Mouse (Mus musculus) midbrain, embryonic 15.5 days (tissue): Measurements from ENCODE around the gene Dusp12. TPM values are rescaled to one million over a fixed set of nuclear protein-coding genes. Genes with fewer than 3 reads are reported as not detected.

Experiments used
- ATAC-seq: fragments of 200-750 bp; cut with Nextera tagmentation; replicated peaks from 2 replicates; pipeline ENCODE4 v1.8.0; 2017; ENCODE audit warnings: moderate TSS enrichment
- H3K27ac ChIP-seq: fragments of 300-500 bp; sonication (generic); 2 replicates; pipeline ENCODE4 v1.5.1; 2015; ENCODE audit warnings: mild to moderate bottlenecking, inconsistent platforms
- H3K27me3 ChIP-seq: fragments of 300-500 bp; sonication (generic); replicated peaks from 2 replicates; pipeline ENCODE4 v1.6.1; 2015; ENCODE audit warnings: inconsistent platforms
- H3K36me3 ChIP-seq: fragments of 300-500 bp; sonication (generic); replicated peaks from 2 replicates; pipeline ENCODE4 v1.6.1; 2015; ENCODE audit warnings: inconsistent platforms
- H3K4me1 ChIP-seq: fragments of 300-500 bp; sonication (generic); 2 replicates; pipeline ENCODE4 v1.6.1; 2015; ENCODE audit warnings: inconsistent platforms
- H3K4me2 ChIP-seq: fragments of 300-500 bp; sonication (generic); 2 replicates; pipeline ENCODE4 v1.6.1; 2015; ENCODE audit warnings: inconsistent platforms, mild to moderate bottlenecking, moderate library complexity
- H3K4me3 ChIP-seq: fragments of 300-500 bp; sonication (generic); 2 replicates; pipeline ENCODE4 v1.5.1; 2015; ENCODE audit warnings: mild to moderate bottlenecking, inconsistent platforms
- H3K9ac ChIP-seq: fragments of 300-500 bp; sonication (generic); 2 replicates; pipeline ENCODE4 v1.6.1; 2015; ENCODE audit warnings: mild to moderate bottlenecking, inconsistent platforms
- H3K9me3 ChIP-seq: fragments of 300-500 bp; sonication (generic); 2 replicates; pipeline ENCODE4 v1.6.1; 2016; ENCODE audit warnings: inconsistent platforms
- WGBS: fragments of 180-500 bp; shearing (Covaris S2); methylation state at CpG from one replicate; pipeline ENCODE4 v1.1.7; 2015; ENCODE audit warnings: mixed read lengths; 5-methylcytosine and 5-hydroxymethylcytosine counted together
- polyA plus RNA-seq: library from polyadenylated mRNA; unstranded; fragments of >200 nt; fragmentation: Nextera tagmentation; extraction: Ambion mirVana; gene quantifications from 2 replicates; pipeline ENCODE4 v1.2.1, GENCODE M21; 2015

Gene Dusp12
- polyA plus RNA-seq, 1 experiment from 2014 or later = 54.0 TPM

DNA sequence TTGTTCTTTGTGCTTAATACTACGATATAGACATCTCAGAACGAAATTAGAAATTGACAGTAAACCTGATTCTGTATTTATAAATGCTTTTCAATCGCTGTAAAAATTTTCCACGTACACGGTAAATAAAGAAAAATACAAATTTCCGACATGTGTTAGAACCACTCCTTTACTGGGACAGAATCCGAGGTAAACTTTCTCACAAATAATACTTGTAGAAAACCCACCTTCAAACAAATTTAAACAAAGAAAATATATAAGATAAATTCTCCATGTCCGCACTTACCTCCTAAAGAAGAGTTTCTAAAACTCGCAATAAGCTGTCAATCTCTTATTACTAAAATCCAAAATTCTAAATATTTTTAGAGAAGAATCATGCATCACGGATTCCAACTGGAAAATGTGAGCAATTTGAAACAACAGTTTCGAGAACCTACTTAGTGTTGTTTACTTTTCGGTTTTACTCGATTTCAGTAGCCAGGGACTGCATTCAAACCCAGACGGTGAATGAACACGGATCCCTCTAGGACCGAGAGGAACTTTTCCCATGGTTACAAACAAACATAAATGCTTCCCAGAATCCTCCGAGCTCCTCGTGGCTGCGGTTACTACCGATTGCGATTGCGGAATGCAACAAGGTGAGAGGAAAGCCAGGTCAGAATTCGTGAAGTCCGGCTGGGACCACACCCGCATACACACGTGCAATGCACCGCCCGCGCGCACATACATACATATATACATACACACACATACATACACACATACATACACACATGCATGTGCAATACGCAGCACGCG, 17.0 kb downstream of the Dusp12 start:
- Histone ChIP-seq H3K36me3 (peaks cover 5% of the 10 kb centered on the region), H3K9me3 (no peaks in the 10 kb centered on the region), H3K27ac (peak overlapping the region; percentile 69; the same call in 1 of the 2 replicates), H3K4me1 (peaks cover 14% of the 10 kb centered on the region), H3K4me2 (peak overlapping the region; percentile 68), H3K9ac (peak overlapping the region; percentile 77), H3K27me3 (no peaks in the 10 kb centered on the region), H3K4me3 (peak overlapping the region; percentile 72)
- under 1% methylated on average over 33 of the region's 33 CpGs for WGBS
- ATAC-seq = peak; percentile 93

GRCm38 (mm10) chr1:170867691-170868105, 17.6 kb downstream of the Dusp12 start, which contains the start of gene Atf6:
Gene Atf6 (minus strand): TSS chr1:170867771.
- Histone ChIP-seq H3K4me1 (peaks cover 14% of the 10 kb centered on the region), H3K9ac (peak within 1 kb of the TSS; percentile 77), H3K27ac (peak within 1 kb of the TSS; percentile 86), H3K9me3 (no peaks in the 10 kb centered on the region), H3K36me3 (peaks cover 5% of the 10 kb centered on the region), H3K4me2 (peak within 1 kb of the TSS; percentile 68), H3K4me3 (peak within 1 kb of the TSS; percentile 72), H3K27me3 (no peaks in the 10 kb centered on the region)
- ATAC-seq = peak; percentile 84
- under 1% methylated on average over 25 of the region's 25 CpGs for WGBS

DNA sequence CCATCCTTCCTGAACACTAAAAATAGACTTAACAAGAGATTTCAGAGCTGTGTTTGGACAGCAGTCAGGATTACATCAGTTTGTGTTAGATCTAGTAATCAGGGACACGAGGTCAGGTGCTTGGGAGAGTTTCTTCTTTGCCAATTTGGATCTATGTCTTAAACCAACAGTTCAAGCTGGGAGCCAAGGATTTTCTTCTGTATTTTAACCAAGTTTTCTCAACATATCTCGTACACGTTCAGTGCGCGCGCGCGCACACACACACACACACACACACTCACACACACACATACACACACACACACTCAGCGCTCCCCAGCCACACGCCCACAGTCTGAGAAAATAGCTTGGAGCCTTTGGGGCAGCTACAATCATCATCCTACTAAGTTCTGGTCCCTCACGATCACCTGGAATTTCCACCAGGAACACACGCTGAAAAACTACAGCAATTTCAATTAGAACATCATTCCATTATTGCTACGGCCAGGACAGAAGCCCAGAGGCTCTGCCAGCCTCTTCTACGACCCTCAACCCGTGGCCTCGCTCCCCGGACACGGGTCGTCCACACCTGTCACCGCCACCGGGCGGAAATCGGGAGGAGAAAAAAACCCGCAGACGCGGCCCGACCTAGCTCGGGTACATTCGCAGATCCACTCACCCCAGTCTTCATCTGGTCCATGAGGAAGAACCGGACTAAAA, 18.2 kb downstream of the Dusp12 start:
- Histone ChIP-seq H3K27ac (peak overlapping the region; percentile 86), H3K9me3 (no peaks in the 10 kb centered on the region), H3K9ac (peak overlapping the region; percentile 77), H3K36me3 (peaks cover 5% of the 10 kb centered on the region), H3K4me3 (peak overlapping the region; percentile 72), H3K4me1 (peaks cover 14% of the 10 kb centered on the region), H3K27me3 (no peaks in the 10 kb centered on the region), H3K4me2 (peak overlapping the region; percentile 68)
- peak; percentile 53 for ATAC-seq
- 2% methylated on average over 30 of the region's 30 CpGs for WGBS

DNA sequence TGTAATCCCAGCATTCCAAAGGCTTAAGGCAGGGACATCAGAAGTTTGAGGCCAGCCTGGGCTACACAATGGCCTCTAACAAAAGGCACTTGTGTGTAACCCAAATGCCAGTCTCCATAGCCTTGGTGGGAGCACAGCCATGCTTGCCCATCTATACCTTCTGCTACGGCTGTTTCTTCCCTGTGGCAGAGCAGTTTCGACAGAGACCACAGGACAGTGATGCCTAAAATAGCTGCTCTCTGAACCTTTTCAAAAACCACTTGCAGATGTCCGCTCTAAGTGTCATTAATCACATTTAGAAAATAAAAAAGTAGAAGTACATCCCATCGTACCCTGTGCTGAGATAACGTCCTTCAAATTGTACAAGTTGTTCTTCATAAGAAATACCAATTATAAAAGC, 19.9 kb downstream of the Dusp12 start:
- 90% methylated on average over 5 of the region's 5 CpGs for WGBS
- peaks cover 14% of the 10 kb centered on the region for H3K4me1 ChIP-seq
- H3K4me2 ChIP-seq = no peak overlapping the region
- H3K27me3 ChIP-seq = no peaks in the 10 kb centered on the region
- H3K9ac ChIP-seq = no peak overlapping the region
- no peak for ATAC-seq
- no peak overlapping the region for H3K27ac ChIP-seq
- H3K36me3 ChIP-seq = no peaks in the 10 kb centered on the region
- H3K9me3 ChIP-seq = no peaks in the 10 kb centered on the region
- no peak overlapping the region for H3K4me3 ChIP-seq

DNA sequence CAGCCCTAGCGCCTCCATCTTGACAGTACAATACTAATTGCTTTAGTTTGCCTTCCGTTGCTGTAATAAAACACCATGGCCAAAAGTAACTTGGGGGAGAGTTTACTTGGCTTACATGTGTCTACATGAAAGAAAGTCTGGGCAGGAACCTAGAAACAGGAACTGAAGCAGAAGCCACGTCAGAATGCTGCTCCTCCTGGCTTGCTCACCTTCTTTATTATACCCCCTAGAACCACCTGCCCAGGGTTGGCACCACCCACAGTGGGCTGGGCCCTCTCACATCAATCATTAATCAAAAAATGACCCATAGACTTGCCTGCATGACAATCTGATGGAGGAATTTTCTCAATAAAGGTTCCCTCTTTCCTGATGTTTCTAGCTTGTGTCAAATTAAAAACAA, 20.6 kb downstream of the Dusp12 start:
- Histone ChIP-seq H3K4me1 (peaks cover 14% of the 10 kb centered on the region), H3K9ac (no peak overlapping the region), H3K4me3 (no peak overlapping the region), H3K9me3 (no peaks in the 10 kb centered on the region), H3K27me3 (no peaks in the 10 kb centered on the region), H3K4me2 (no peak overlapping the region), H3K36me3 (no peaks in the 10 kb centered on the region), H3K27ac (no peak overlapping the region)
- ATAC-seq = no peak
- WGBS = 91% methylated on average over 3 of the region's 3 CpGs

- Histone ChIP-seq H3K27ac (no peak overlapping the region), H3K4me2 (no peak overlapping the region), H3K9me3 (no peaks in the 10 kb centered on the region), H3K9ac (no peak overlapping the region), H3K27me3 (no peaks in the 10 kb centered on the region), H3K36me3 (no peaks in the 10 kb centered on the region), H3K4me3 (no peak overlapping the region), H3K4me1 (peaks cover 14% of the 10 kb centered on the region)
- ATAC-seq = no peak
Measured at GRCm38 (mm10) chr1:170864234-170864633, 21.1 kb downstream of the Dusp12 start.

DNA sequence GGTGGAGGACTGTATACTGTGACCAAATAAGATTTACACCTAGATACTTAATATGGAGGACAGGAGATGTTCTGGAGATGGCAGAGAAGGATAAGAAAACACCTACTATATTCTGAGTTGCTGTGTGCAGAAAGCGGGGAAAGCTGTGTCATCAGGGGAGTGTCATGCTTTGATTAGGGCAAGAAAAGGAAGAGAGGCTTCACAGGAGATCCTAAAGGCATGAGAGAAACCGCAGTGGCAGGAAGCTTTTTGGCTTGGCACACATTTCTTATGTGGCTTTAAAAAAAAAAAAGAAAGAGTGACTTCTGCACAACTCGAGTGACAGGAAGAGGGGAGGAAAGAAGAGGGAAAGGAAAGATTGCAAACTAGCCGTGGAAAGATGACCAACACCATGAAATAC, 22.3 kb downstream of the Dusp12 start:
- Histone ChIP-seq H3K4me2 (no peak overlapping the region), H3K4me1 (peaks cover 14% of the 10 kb centered on the region), H3K27me3 (no peaks in the 10 kb centered on the region), H3K36me3 (no peaks in the 10 kb centered on the region), H3K9me3 (no peaks in the 10 kb centered on the region), H3K27ac (no peak overlapping the region), H3K4me3 (no peak overlapping the region), H3K9ac (no peak overlapping the region)
- WGBS = 79% methylated on average over 4 of the region's 4 CpGs
- ATAC-seq = no peak

GRCm38 (mm10) chr1:170862435-170862717, 23.0 kb downstream of the Dusp12 start:
- 78% methylated on average over 3 of the region's 3 CpGs for WGBS
- Histone ChIP-seq H3K4me3 (no peak overlapping the region), H3K27ac (no peak overlapping the region), H3K4me2 (no peak overlapping the region), H3K9ac (no peak overlapping the region), H3K4me1 (peaks cover 14% of the 10 kb centered on the region), H3K9me3 (no peaks in the 10 kb centered on the region), H3K36me3 (no peaks in the 10 kb centered on the region), H3K27me3 (no peaks in the 10 kb centered on the region)
- ATAC-seq = no peak

- H3K4me2 ChIP-seq = no peak overlapping the region
- WGBS = 86% methylated on average over 13 of the region's 13 CpGs
- H3K4me3 ChIP-seq = no peak overlapping the region
- no peak overlapping the region for H3K9ac ChIP-seq
- ATAC-seq = no peak
- H3K27me3 ChIP-seq = no peaks in the 10 kb centered on the region
- H3K27ac ChIP-seq = no peak overlapping the region
- H3K9me3 ChIP-seq = no peaks in the 10 kb centered on the region
- H3K4me1 ChIP-seq = peaks cover 11% of the 10 kb centered on the region
- no peaks in the 10 kb centered on the region for H3K36me3 ChIP-seq
Measured at GRCm38 (mm10) chr1:170861671-170862434, 23.5 kb downstream of the Dusp12 start.

DNA sequence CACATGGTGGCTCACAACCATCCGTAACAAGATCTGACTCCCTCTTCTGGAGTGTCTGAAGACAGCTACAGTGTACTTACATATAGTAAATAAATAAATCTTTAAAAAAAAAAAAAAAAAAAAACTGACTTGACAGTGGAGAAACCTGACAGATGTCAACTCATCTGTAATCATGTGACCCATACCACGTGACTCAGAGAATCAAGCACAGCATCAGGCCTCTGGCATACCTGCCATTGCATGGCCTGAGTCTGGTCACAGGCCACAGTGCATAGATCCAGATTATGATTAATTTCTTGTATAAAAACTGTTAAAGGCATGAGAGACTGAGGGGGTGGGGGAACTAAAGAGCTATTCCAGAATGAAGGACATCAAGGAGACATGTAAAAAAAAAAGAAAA, 26.5 kb downstream of the Dusp12 start:
- Histone ChIP-seq H3K4me3 (no peak overlapping the region), H3K27ac (no peak overlapping the region), H3K9me3 (no peaks in the 10 kb centered on the region), H3K9ac (no peak overlapping the region), H3K4me1 (no peaks in the 10 kb centered on the region), H3K36me3 (no peaks in the 10 kb centered on the region), H3K4me2 (no peak overlapping the region), H3K27me3 (no peaks in the 10 kb centered on the region)
- 68% methylated on average over 2 of the region's 2 CpGs for WGBS
- ATAC-seq = no peak

DNA sequence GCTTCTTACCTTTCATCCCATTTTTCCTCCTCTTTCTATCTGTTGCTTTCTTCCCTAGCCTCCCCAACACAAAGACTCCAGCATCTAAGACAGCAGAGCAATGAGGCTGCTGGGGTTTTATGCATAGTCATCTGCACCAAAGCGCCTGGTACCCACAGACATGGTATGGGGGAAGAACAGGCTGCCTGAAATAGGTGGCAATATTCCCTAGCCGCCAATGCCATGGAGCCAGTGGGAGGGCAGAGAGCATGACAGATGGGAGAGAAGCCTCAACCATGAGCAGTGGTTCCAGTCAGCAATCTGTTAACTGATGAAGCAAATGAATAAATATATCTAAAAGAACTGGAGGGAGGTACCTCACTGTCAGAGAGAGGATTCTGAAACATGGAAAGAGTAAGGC, 28.0 kb downstream of the Dusp12 start:
- Histone ChIP-seq H3K36me3 (no peaks in the 10 kb centered on the region; the same call in 1 of the 2 replicates), H3K27me3 (no peaks in the 10 kb centered on the region), H3K4me3 (no peak overlapping the region), H3K9me3 (no peaks in the 10 kb centered on the region), H3K4me1 (no peaks in the 10 kb centered on the region), H3K9ac (no peak overlapping the region), H3K4me2 (no peak overlapping the region), H3K27ac (no peak overlapping the region)
- ATAC-seq = no peak
- 92% methylated on average over 2 of the region's 2 CpGs for WGBS

- Histone ChIP-seq H3K4me1 (no peaks in the 10 kb centered on the region), H3K9ac (no peak overlapping the region), H3K27me3 (no peaks in the 10 kb centered on the region), H3K27ac (no peak overlapping the region), H3K4me3 (no peak overlapping the region), H3K36me3 (peaks cover 4% of the 10 kb centered on the region), H3K9me3 (no peaks in the 10 kb centered on the region), H3K4me2 (no peak overlapping the region)
- 82% methylated on average over 13 of the region's 13 CpGs for WGBS
- ATAC-seq = no peak
Measured at GRCm38 (mm10) chr1:170855056-170855760, 30.1 kb downstream of the Dusp12 start.
